Mouse (Mus musculus) testis, adult 2 months (tissue): ENCODE data around the gene Apln. TPM values are rescaled to one million over a fixed set of nuclear protein-coding genes. Genes with fewer than 3 reads are reported as not detected.
A peak's percentile ranks its signal among the peaks of the same experiment; 100 is the strongest.

Source experiments
- H3K27ac ChIP-seq: fragments of 200-500 bp; 2 replicates; pipeline ENCODE4 v1.5.1; 2012; ENCODE audit warnings: low read depth, low read length; ENCODE audit not compliant: control insufficient read depth, insufficient read depth
- H3K27me3 ChIP-seq: fragments of 200-500 bp; 2 replicates; pipeline ENCODE4 v1.6.1; 2012; ENCODE audit warnings: mild to moderate bottlenecking, low read length, moderate library complexity; ENCODE audit not compliant: control insufficient read depth, insufficient read depth
- H3K36me3 ChIP-seq: fragments of 200-500 bp; 2 replicates; pipeline ENCODE4 v1.6.1; 2012; ENCODE audit warnings: mild to moderate bottlenecking, low read length; ENCODE audit not compliant: control insufficient read depth, insufficient read depth
- H3K4me1 ChIP-seq: fragments of 200-500 bp; 2 replicates; pipeline ENCODE4 v1.6.1; 2012; ENCODE audit warnings: low read length; ENCODE audit not compliant: control insufficient read depth, insufficient read depth
- H3K4me3 ChIP-seq: fragments of 200-500 bp; 2 replicates; pipeline ENCODE4 v1.5.1; 2012; ENCODE audit warnings: low read depth, mild to moderate bottlenecking, low read length, moderate library complexity, mixed read lengths; ENCODE audit not compliant: control insufficient read depth
- CTCF ChIP-seq: fragments of 200-500 bp; IDR thresholded peaks from 2 replicates; pipeline ENCODE4 v1.5.1; 2012; ENCODE audit warnings: low read depth, mild to moderate bottlenecking, inconsistent platforms, low read length, moderate library complexity; ENCODE audit not compliant: control insufficient read depth, insufficient read depth, insufficient replicate concordance
- POLR2A ChIP-seq: fragments of 200-500 bp; IDR thresholded peaks from 2 replicates; pipeline ENCODE4 v1.6.1; 2012; ENCODE audit warnings: low read depth, mild to moderate bottlenecking, inconsistent platforms, low read length, moderate library complexity; ENCODE audit not compliant: control insufficient read depth
- polyA plus RNA-seq: library from polyadenylated mRNA; depleted of rRNA; stranded (reverse); fragments of >200 nt; gene quantifications from 2 replicates; pipeline ENCODE4 v1.2.3, GENCODE M21; 2012

Gene Apln
- polyA plus RNA-seq, 1 experiment: 2.6 TPM

- Histone ChIP-seq H3K27ac (no peak overlapping the region), H3K36me3 (no peaks in the 10 kb centered on the region), H3K4me1 (no peaks in the 10 kb centered on the region), H3K4me3 (no peak overlapping the region), H3K27me3 (no peaks in the 10 kb centered on the region)
- TF ChIP-seq CTCF (no peak), POLR2A (no peak)
Measured at GRCm38 (mm10) chrX:48064166-48064853, 29.7 kb upstream of the Apln start.

- no peaks in the 10 kb centered on the region for H3K36me3 ChIP-seq
- no peaks in the 10 kb centered on the region for H3K27me3 ChIP-seq
- no peak for TF ChIP-seq POLR2A
- TF ChIP-seq CTCF: no peak
- H3K4me3 ChIP-seq: no peak overlapping the region
- H3K4me1 ChIP-seq: no peaks in the 10 kb centered on the region
- H3K27ac ChIP-seq: no peak overlapping the region
Measured at GRCm38 (mm10) chrX:48062481-48062880, 27.8 kb upstream of the Apln start.

GRCm38 (mm10) chrX:48054186-48055015 lies 19.7 kb upstream of the Apln start:
- TF ChIP-seq POLR2A (no peak), CTCF (no peak)
- Histone ChIP-seq H3K4me1 (peaks cover 2% of the 10 kb centered on the region; the same call in 1 of the 2 replicates), H3K4me3 (peak overlapping the region; percentile 21), H3K27me3 (no peaks in the 10 kb centered on the region), H3K27ac (0 out of 2 replicates have a peak overlapping the region, but pooled peaks have one; percentile 5), H3K36me3 (no peaks in the 10 kb centered on the region)

GRCm38 (mm10) chrX:48053743-48054142 lies 19.1 kb upstream of the Apln start:
- no peak overlapping the region for H3K4me3 ChIP-seq
- no peak overlapping the region for H3K27ac ChIP-seq
- no peak for TF ChIP-seq POLR2A
- TF ChIP-seq CTCF: no peak

GRCm38 (mm10) chrX:48046315-48046714 lies 11.7 kb upstream of the Apln start:
- no peak for TF ChIP-seq CTCF
- no peak for TF ChIP-seq POLR2A
- H3K4me1 ChIP-seq: no peaks in the 10 kb centered on the region

More at GRCm38 (mm10) chrX:48053743-48054142, 19.1 kb upstream of the Apln start:
- H3K27me3 ChIP-seq: no peaks in the 10 kb centered on the region
- peaks cover 2% of the 10 kb centered on the region; the same call in 1 of the 2 replicates for H3K4me1 ChIP-seq
- H3K36me3 ChIP-seq: no peaks in the 10 kb centered on the region

GRCm38 (mm10) chrX:48044261-48044660 lies 9.6 kb upstream of the Apln start:
- Histone ChIP-seq H3K27ac (no peak overlapping the region), H3K27me3 (no peaks in the 10 kb centered on the region), H3K4me3 (no peak overlapping the region), H3K36me3 (no peaks in the 10 kb centered on the region), H3K4me1 (no peaks in the 10 kb centered on the region)
- TF ChIP-seq CTCF (no peak), POLR2A (no peak)

More at GRCm38 (mm10) chrX:48046315-48046714, 11.7 kb upstream of the Apln start:
- no peak overlapping the region for H3K27ac ChIP-seq
- no peaks in the 10 kb centered on the region for H3K27me3 ChIP-seq
- no peaks in the 10 kb centered on the region for H3K36me3 ChIP-seq
- H3K4me3 ChIP-seq: no peak overlapping the region

GRCm38 (mm10) chrX:48042748-48043147 lies 8.1 kb upstream of the Apln start:
- H3K27ac ChIP-seq: no peak overlapping the region
- H3K36me3 ChIP-seq: no peaks in the 10 kb centered on the region
- no peaks in the 10 kb centered on the region for H3K4me1 ChIP-seq
- H3K4me3 ChIP-seq: no peak overlapping the region
- H3K27me3 ChIP-seq: no peaks in the 10 kb centered on the region
- no peak for TF ChIP-seq CTCF
- no peak for TF ChIP-seq POLR2A
